Mouse (Mus musculus): ENCODE results near the gene Macrod2.

Macrod2 gene

GRCm38 (mm10) chr2:141301030-141301429 is 905.9 kb downstream of the Macrod2 start:
- no peak for DNase-seq (ENCODE audit: low spot score in 2 of 2)

GRCm38 (mm10) chr2:141308406-141308805 is 913.3 kb downstream of the Macrod2 start:
- DNase-seq (ENCODE audit: low spot score in 2 of 2) = no peak

GRCm38 (mm10) chr2:141312136-141312948 is 917.2 kb downstream of the Macrod2 start:
- no peak for DNase-seq (ENCODE audit: low spot score in 2 of 2)

- no peak for DNase-seq (ENCODE audit: low spot score in 2 of 2)
Measured at GRCm38 (mm10) chr2:141315349-141315748, 920.2 kb downstream of the Macrod2 start.

GRCm38 (mm10) chr2:141323956-141324460 is 928.9 kb downstream of the Macrod2 start:
- DNase-seq (ENCODE audit: low spot score in 2 of 2) = no peak

- no peak for DNase-seq (ENCODE audit: low spot score in 2 of 2)
Measured at GRCm38 (mm10) chr2:141327296-141327695, 932.2 kb downstream of the Macrod2 start.

GRCm38 (mm10) chr2:141337708-141338107 is 942.6 kb downstream of the Macrod2 start:
- DNase-seq (ENCODE audit: low spot score in 2 of 2) = no peak

- DNase-seq (ENCODE audit: low spot score in 2 of 2) = no peak
Measured at GRCm38 (mm10) chr2:141343988-141344535, 949.0 kb downstream of the Macrod2 start.

GRCm38 (mm10) chr2:141352623-141353022 is 957.5 kb downstream of the Macrod2 start:
- DNase-seq (ENCODE audit: low spot score in 2 of 2) = no peak

GRCm38 (mm10) chr2:141388632-141389031 is 993.5 kb downstream of the Macrod2 start:
- DNase-seq (ENCODE audit: low spot score in 2 of 2) = no peak

GRCm38 (mm10) chr2:141391229-141391628 is 996.1 kb downstream of the Macrod2 start:
- DNase-seq (ENCODE audit: low spot score in 2 of 2) = no peak

GRCm38 (mm10) chr2:141394806-141395205 is 999.7 kb downstream of the Macrod2 start:
- DNase-seq (ENCODE audit: low spot score in 2 of 2) = no peak

GRCm38 (mm10) chr2:141408766-141409165 is 1013.7 kb downstream of the Macrod2 start:
- no peak for DNase-seq (ENCODE audit: low spot score in 2 of 2)

GRCm38 (mm10) chr2:141416436-141416835 is 1021.3 kb downstream of the Macrod2 start:
- no peak for DNase-seq (ENCODE audit: low spot score in 2 of 2)

GRCm38 (mm10) chr2:141416855-141417544 is 1021.9 kb downstream of the Macrod2 start:
- DNase-seq (ENCODE audit: low spot score in 2 of 2) = no peak

GRCm38 (mm10) chr2:141419806-141420205 is 1024.7 kb downstream of the Macrod2 start:
- DNase-seq (ENCODE audit: low spot score in 2 of 2) = no peak

- no peak for DNase-seq (ENCODE audit: low spot score in 2 of 2)
Measured at GRCm38 (mm10) chr2:141434084-141434483, 1039.0 kb downstream of the Macrod2 start.

- peak in 1 of 2 experiments; percentile 9 for DNase-seq (ENCODE audit: low spot score in 2 of 2)
Measured at GRCm38 (mm10) chr2:141434731-141435570, 1039.8 kb downstream of the Macrod2 start.

GRCm38 (mm10) chr2:141441896-141442295 is 1046.8 kb downstream of the Macrod2 start:
- DNase-seq (ENCODE audit: low spot score in 2 of 2) = no peak

GRCm38 (mm10) chr2:141449078-141449680 is 1054.1 kb downstream of the Macrod2 start:
- DNase-seq (ENCODE audit: low spot score in 2 of 2) = no peak

- no peak for DNase-seq (ENCODE audit: low spot score in 2 of 2)
Measured at GRCm38 (mm10) chr2:141463946-141464345, 1068.8 kb downstream of the Macrod2 start.

Measured in urinary bladder, postnatal 36 days (tissue).